Mouse (Mus musculus): Measurements from ENCODE around the gene Cyp51.
A peak's percentile ranks its signal among the peaks of the same experiment; 100 is the strongest.
"Not testable (repeated sequence)": the region's sequence is repeated elsewhere in the genome, so short reads cannot be mapped to it uniquely, and the experiment has no call there.

The Cyp51 gene

GRCm38 (mm10) chr5:4104341-4105040 is at the start of gene Cyp51:
Gene Cyp51 (minus strand): TSS chr5:4104746.
- peak; percentile 88 to 96 for DNase-seq

- DNase-seq: no peak
Observed at GRCm38 (mm10) chr5:4112570-4113098, 8.1 kb upstream of the Cyp51 start.

- DNase-seq: not testable (repeated sequence)
Observed at GRCm38 (mm10) chr5:4107056-4107455, 2.5 kb upstream of the Cyp51 start.

- DNase-seq: no peak
Observed at GRCm38 (mm10) chr5:4105651-4106186, 1.2 kb upstream of the Cyp51 start.

- no peak for DNase-seq
Observed at GRCm38 (mm10) chr5:4103626-4104340, 763 bp downstream of the Cyp51 start.

- no peak for DNase-seq
Observed at GRCm38 (mm10) chr5:4101770-4102169, 2.8 kb downstream of the Cyp51 start.

- no peak for DNase-seq
Observed at GRCm38 (mm10) chr5:4101031-4101430, 3.5 kb downstream of the Cyp51 start.

GRCm38 (mm10) chr5:4094471-4094870 is 10.1 kb downstream of the Cyp51 start:
- DNase-seq: peak; percentile 12 to 65

GRCm38 (mm10) chr5:4088190-4088589 is 16.4 kb downstream of the Cyp51 start:
- DNase-seq: no peak

- DNase-seq: peak; percentile 48 to 80
Observed at GRCm38 (mm10) chr5:4086309-4086708, 18.2 kb downstream of the Cyp51 start.

- DNase-seq: no peak
Observed at GRCm38 (mm10) chr5:4084948-4085347, 19.6 kb downstream of the Cyp51 start.

GRCm38 (mm10) chr5:4081513-4081912 is 23.0 kb downstream of the Cyp51 start:
- DNase-seq: no peak

- DNase-seq: no peak
Observed at GRCm38 (mm10) chr5:4080861-4081260, 23.7 kb downstream of the Cyp51 start.

GRCm38 (mm10) chr5:4079086-4079485 is 25.5 kb downstream of the Cyp51 start:
- no peak for DNase-seq

- DNase-seq: no peak
Observed at GRCm38 (mm10) chr5:4067203-4067602, 37.3 kb downstream of the Cyp51 start.

GRCm38 (mm10) chr5:4066476-4067115 is 38.0 kb downstream of the Cyp51 start:
- DNase-seq: no peak

GRCm38 (mm10) chr5:4060313-4060712 is 44.2 kb downstream of the Cyp51 start:
- no peak for DNase-seq

- DNase-seq: no peak
Observed at GRCm38 (mm10) chr5:4040922-4041321, 63.6 kb downstream of the Cyp51 start.

- peak in 1 of 2 experiments; percentile 38 for DNase-seq
Observed at GRCm38 (mm10) chr5:4040372-4040771, 64.2 kb downstream of the Cyp51 start.

GRCm38 (mm10) chr5:4039351-4039750 is 65.2 kb downstream of the Cyp51 start:
- no peak for DNase-seq

- DNase-seq: no peak
Observed at GRCm38 (mm10) chr5:4036686-4037085, 67.9 kb downstream of the Cyp51 start.

GRCm38 (mm10) chr5:4031846-4032245 is 72.7 kb downstream of the Cyp51 start:
- DNase-seq: no peak

All from kidney, postnatal 25 days (tissue).